Mouse (Mus musculus) forebrain, embryonic 16.5 days (tissue): ENCODE data around the gene Cadm1. TPM values are rescaled to one million over a fixed set of nuclear protein-coding genes. Genes with fewer than 3 reads are reported as not detected.

Experiments
- ATAC-seq: fragments of 200-750 bp; cut with Nextera tagmentation; 2 replicates; pipeline ENCODE4 v1.8.0; 2017; ENCODE audit warnings: mild to moderate bottlenecking, moderate library complexity
- H3K27ac ChIP-seq: fragments of 300-500 bp; sonication (generic); 2 replicates; pipeline ENCODE4 v1.5.1; 2014; ENCODE audit warnings: low read length, control low read depth
- H3K27me3 ChIP-seq: fragments of 300-500 bp; sonication (generic); replicated peaks from 2 replicates; pipeline ENCODE4 v1.6.1; 2014; ENCODE audit warnings: low read length; ENCODE audit not compliant: control insufficient read depth, insufficient read depth
- H3K36me3 ChIP-seq: fragments of 300-500 bp; sonication (generic); 2 replicates; pipeline ENCODE4 v1.6.1; 2014; ENCODE audit not compliant: control insufficient read depth, insufficient read depth
- H3K4me1 ChIP-seq: fragments of 300-500 bp; sonication (generic); replicated peaks from 2 replicates; pipeline ENCODE4 v1.6.1; 2014; ENCODE audit warnings: low read length; ENCODE audit not compliant: control insufficient read depth, insufficient read depth
- H3K4me2 ChIP-seq: fragments of 300-500 bp; sonication (generic); 2 replicates; pipeline ENCODE4 v1.6.1; 2014; ENCODE audit warnings: mild to moderate bottlenecking, low read length, control low read depth
- H3K4me3 ChIP-seq: fragments of 300-500 bp; sonication (generic); replicated peaks from 2 replicates; pipeline ENCODE4 v1.5.1; 2014; ENCODE audit warnings: mild to moderate bottlenecking, low read length, control low read depth
- H3K9ac ChIP-seq: fragments of 300-500 bp; sonication (generic); replicated peaks from 2 replicates; pipeline ENCODE4 v1.6.1; 2014; ENCODE audit warnings: low read depth, low read length, control low read depth
- H3K9me3 ChIP-seq: fragments of 300-500 bp; sonication (generic); 2 replicates; pipeline ENCODE4 v1.6.1; 2016; ENCODE audit warnings: low read length; ENCODE audit not compliant: control insufficient read depth
- WGBS: fragments of 180-500 bp; shearing (Covaris S2); extraction: QIAGEN DNeasy Blood & Tissue Kit; methylation state at CpG from one replicate; pipeline ENCODE4 v1.1.7; 2014; 5-methylcytosine and 5-hydroxymethylcytosine counted together
- polyA plus RNA-seq: library from polyadenylated mRNA; unstranded; fragments of >200 nt; fragmentation: Nextera tagmentation; extraction: Ambion mirVana; gene quantifications from 2 replicates; pipeline ENCODE4 v1.2.1, GENCODE M21; 2015

Gene Cadm1
- polyA plus RNA-seq, 1 experiment from 2014 or later: 256 TPM

DNA sequence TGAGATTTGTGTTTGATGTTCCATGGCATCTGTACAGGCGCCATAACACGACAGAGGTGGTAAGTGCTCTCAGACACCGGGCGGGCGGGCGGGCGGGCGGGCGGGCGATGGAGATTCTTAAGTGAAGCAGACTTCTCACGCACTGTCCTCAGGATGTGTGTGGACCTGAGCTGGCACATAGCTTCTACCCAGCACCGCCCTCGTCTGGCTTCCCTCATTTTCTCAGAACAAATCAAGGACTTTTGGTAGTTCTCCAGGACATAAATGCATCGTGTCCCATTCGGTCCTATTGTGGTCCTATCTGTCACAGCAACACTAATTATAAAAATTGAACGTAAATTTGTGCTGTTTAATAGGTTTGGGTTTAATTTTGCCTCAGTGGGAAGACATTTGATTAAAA lies 186.9 kb downstream of the Cadm1 start:
- no peaks in the 10 kb centered on the region for H3K27me3 ChIP-seq
- no peak overlapping the region for H3K4me3 ChIP-seq
- no peak overlapping the region for H3K27ac ChIP-seq
- H3K9me3 ChIP-seq: no peaks in the 10 kb centered on the region
- H3K4me1 ChIP-seq: peaks cover 19% of the 10 kb centered on the region
- no peak overlapping the region for H3K9ac ChIP-seq
- H3K36me3 ChIP-seq: no peaks in the 10 kb centered on the region
- WGBS: 48% methylated on average over 16 of the region's 16 CpGs
- ATAC-seq: no peak
- peak overlapping the region; percentile 27; the same call in 1 of the 2 replicates for H3K4me2 ChIP-seq

DNA sequence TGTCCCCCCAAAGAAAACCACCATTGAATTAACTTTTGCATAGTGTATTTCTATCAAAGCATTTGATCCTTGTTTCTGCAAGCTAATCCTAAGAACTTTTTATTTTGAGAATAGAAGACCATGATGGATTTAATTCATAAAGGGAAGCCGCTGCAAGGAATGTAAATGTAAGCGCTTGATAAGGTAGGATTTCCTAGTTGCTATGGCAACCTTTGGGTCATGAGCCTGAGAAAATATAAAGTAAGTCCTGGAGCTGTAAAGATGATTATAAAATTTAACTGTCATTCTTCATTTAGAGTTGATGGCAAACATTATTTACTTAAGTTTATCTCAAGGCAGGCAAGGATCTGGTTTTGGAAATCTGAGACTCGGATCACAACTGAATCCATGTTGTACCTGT lies 197.6 kb downstream of the Cadm1 start:
- H3K9ac ChIP-seq: no peak overlapping the region
- H3K36me3 ChIP-seq: no peaks in the 10 kb centered on the region
- H3K4me3 ChIP-seq: no peak overlapping the region
- ATAC-seq: no peak
- H3K9me3 ChIP-seq: no peaks in the 10 kb centered on the region
- no peak overlapping the region for H3K4me2 ChIP-seq
- no peak overlapping the region for H3K27ac ChIP-seq
- 66% methylated on average over 3 of the region's 3 CpGs for WGBS
- peaks cover 12% of the 10 kb centered on the region for H3K4me1 ChIP-seq
- no peaks in the 10 kb centered on the region for H3K27me3 ChIP-seq

DNA sequence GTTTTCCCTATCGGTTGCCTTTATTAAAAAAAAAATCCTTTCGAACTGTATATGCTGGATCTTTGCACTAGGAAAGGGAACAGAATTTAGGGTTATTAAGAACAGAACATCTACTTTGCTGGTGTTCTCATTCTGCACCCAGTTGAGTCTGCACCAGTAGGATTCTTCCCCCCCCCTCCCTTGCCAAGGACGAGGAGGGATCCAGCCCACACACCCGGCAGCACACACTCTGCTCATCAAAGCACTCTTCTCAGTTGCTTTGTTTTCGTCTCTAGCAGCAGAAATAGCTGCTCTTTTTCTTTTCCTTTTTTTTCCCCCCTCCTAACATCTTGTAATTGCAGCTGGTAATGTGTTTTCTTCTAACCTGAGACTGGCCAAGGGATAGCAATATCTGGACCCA lies 198.9 kb downstream of the Cadm1 start:
- H3K9ac ChIP-seq: no peak overlapping the region
- no peak for ATAC-seq
- no peaks in the 10 kb centered on the region for H3K36me3 ChIP-seq
- H3K4me2 ChIP-seq: no peak overlapping the region
- H3K27me3 ChIP-seq: no peaks in the 10 kb centered on the region
- 44% methylated on average over 5 of the region's 5 CpGs for WGBS
- H3K9me3 ChIP-seq: no peaks in the 10 kb centered on the region
- H3K4me1 ChIP-seq: peaks cover 11% of the 10 kb centered on the region; the same call in 1 of the 2 replicates
- peak overlapping the region; percentile 5; the same call in 1 of the 2 replicates for H3K27ac ChIP-seq
- H3K4me3 ChIP-seq: no peak overlapping the region

DNA sequence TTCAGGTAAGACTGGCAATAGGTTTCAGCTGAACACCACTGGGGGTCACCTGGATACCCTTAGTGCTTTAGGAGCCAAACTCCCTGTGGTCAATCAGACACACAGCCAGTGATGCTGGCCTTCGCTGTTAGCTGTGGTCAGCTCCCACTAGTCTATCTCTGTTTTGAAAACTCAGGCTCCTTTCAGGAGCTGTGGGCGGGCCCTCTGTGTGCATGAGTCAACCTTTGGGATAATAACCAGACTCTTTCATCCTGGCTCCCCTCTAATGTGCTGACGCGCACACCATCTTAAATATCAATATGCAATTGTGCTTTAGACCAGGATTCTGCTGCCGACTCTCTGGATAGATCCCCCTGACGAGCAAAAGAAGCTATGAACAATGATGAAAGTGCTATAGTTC lies 200.3 kb downstream of the Cadm1 start:
- no peak overlapping the region for H3K27ac ChIP-seq
- H3K9me3 ChIP-seq: no peaks in the 10 kb centered on the region
- H3K4me1 ChIP-seq: peaks cover 20% of the 10 kb centered on the region
- no peaks in the 10 kb centered on the region for H3K36me3 ChIP-seq
- WGBS: 84% methylated on average over 6 of the region's 6 CpGs
- no peak overlapping the region for H3K9ac ChIP-seq
- H3K27me3 ChIP-seq: no peaks in the 10 kb centered on the region
- no peak overlapping the region for H3K4me3 ChIP-seq
- no peak for ATAC-seq
- no peak overlapping the region for H3K4me2 ChIP-seq

DNA sequence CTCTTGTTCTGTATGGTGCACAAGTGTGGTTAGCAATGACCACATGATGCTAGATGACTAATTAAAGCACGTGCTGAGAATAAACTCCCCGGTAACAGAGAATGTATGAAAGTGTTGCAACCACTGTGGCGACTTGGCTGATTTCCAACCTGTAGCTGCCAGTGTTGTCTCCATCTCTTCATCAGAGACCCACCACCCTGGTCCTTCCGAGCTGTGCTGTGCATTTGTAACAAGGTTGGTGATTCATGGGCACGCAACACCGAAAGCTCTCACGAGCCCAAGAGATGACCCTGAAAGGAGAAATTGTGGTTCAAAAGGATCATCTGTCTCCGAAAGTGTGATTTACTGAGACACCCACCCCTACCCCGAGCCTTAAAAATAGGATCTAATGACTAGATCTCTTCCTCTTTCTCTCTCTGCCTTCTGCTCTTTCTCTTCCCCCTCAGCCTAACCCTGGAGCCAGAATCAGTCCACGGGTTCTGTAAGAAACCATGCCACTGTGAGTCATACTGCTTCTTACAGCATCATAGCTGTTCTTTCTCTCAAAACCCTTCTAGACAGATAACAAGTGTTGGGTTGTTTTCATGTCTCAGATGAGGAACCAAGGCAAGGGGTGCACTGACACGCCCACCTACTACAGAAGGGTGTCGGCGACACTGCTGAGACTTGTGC lies 203.9 kb downstream of the Cadm1 start:
- 62% methylated on average over 13 of the region's 13 CpGs for WGBS
- no peaks in the 10 kb centered on the region for H3K9me3 ChIP-seq
- H3K36me3 ChIP-seq: no peaks in the 10 kb centered on the region
- no peak overlapping the region for H3K4me3 ChIP-seq
- H3K27ac ChIP-seq: no peak overlapping the region
- H3K4me1 ChIP-seq: peaks cover 24% of the 10 kb centered on the region
- ATAC-seq: no peak
- no peak overlapping the region for H3K9ac ChIP-seq
- no peak overlapping the region for H3K4me2 ChIP-seq
- no peaks in the 10 kb centered on the region for H3K27me3 ChIP-seq

DNA sequence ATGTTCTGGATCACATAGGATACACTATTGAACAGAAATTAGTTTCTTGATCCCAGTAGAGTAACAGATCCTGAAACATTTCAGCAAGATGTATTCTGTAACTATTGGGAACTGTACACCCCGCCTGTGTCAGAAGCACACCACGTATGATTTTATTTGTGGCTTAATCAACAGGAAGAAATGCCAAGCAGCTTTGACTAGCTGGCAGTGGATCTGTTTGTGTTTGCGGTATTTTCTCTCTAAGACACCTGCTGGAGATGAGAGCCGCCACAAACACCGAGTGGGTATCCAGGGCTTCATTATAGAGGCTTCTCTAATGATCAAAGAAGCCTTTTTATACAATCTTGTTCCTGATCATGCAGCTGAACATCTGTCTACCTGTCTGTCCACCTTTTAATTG lies 204.9 kb downstream of the Cadm1 start:
- 53% methylated on average over 5 of the region's 5 CpGs for WGBS

DNA sequence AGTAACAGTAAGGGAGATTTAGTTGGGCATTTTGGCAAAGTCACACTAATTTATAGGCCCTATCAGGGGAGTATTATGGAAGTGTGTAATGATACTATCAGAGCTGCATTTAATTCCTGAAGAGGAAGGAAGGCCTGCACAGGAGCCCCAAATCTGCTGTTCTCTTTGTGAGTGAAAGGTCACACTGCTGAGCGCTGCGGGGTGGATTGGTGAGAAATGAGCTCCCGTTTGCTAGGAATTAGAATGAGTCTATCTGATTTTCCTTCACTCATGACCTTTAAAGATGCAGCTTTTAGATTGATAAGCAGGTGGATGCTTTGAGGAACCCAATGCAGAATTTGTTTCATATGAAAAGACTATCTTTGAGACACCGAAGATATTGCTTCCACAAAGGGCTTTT lies 208.8 kb downstream of the Cadm1 start:
- no peaks in the 10 kb centered on the region for H3K36me3 ChIP-seq
- H3K27ac ChIP-seq: peak overlapping the region; percentile 8; the same call in 1 of the 2 replicates
- H3K27me3 ChIP-seq: no peaks in the 10 kb centered on the region
- peaks cover 35% of the 10 kb centered on the region for H3K4me1 ChIP-seq
- no peak overlapping the region for H3K4me3 ChIP-seq
- H3K9me3 ChIP-seq: no peaks in the 10 kb centered on the region
- WGBS: 50% methylated on average over 4 of the region's 4 CpGs
- ATAC-seq: no peak
- no peak overlapping the region for H3K4me2 ChIP-seq
- H3K9ac ChIP-seq: no peak overlapping the region

More for the DNA sequence above, 204.9 kb downstream of the Cadm1 start:
- Histone ChIP-seq H3K27ac (no peak overlapping the region), H3K36me3 (no peaks in the 10 kb centered on the region), H3K4me3 (no peak overlapping the region), H3K9ac (no peak overlapping the region), H3K27me3 (no peaks in the 10 kb centered on the region), H3K4me2 (no peak overlapping the region), H3K9me3 (no peaks in the 10 kb centered on the region), H3K4me1 (peaks cover 30% of the 10 kb centered on the region)
- ATAC-seq: no peak

DNA sequence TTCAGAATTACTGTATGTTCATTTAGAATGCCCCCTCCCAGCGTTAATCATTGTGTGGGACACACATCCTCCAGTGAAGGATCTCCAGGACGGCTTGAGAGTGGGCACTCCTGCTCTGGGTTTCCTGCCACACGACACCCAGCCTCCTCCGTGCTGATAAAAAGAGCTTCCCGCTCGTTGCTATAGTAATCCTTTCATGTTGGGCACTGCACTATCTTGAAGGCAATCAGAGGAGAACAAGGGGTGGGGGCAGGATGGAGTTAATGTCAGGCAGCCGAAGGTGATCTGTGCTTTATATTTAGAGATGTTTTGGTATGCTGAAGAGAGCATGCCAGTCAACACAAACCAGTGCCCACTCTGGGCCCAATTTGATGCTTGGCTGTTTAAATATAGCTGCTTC lies 209.3 kb downstream of the Cadm1 start:
- Histone ChIP-seq H3K4me1 (peaks cover 34% of the 10 kb centered on the region), H3K27ac (peak overlapping the region; percentile 39), H3K27me3 (no peaks in the 10 kb centered on the region), H3K36me3 (no peaks in the 10 kb centered on the region), H3K4me3 (no peak overlapping the region), H3K4me2 (no peak overlapping the region; the same call in 1 of the 2 replicates), H3K9me3 (no peaks in the 10 kb centered on the region), H3K9ac (0 out of 2 replicates have a peak overlapping the region, but pooled peaks have one; percentile 19)
- WGBS: 10% methylated on average over 7 of the region's 7 CpGs
- ATAC-seq: peak; percentile 72; the same call in 1 of the 2 replicates

DNA sequence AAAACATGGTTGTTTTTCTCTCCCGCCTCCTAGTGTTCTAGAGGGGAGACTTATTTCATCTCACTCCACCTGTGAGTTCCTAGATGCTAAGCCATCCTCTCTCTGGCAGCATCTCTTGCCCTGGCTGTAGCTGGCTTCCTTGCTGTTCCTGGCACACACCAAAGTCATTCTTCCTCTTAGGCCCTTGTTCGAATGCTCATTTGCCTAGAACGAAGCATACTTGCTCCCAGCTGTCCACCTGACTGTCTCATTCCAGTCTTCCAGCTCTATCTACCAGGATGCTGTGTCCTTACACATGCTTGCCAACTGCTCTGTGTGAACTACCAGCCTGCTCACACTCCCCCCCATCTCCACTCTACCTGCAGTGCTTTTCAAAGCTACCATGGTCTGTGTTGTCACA lies 211.8 kb downstream of the Cadm1 start:
- no peak for ATAC-seq
- Histone ChIP-seq H3K27me3 (no peaks in the 10 kb centered on the region), H3K4me3 (no peak overlapping the region), H3K9ac (no peak overlapping the region), H3K4me1 (peaks cover 28% of the 10 kb centered on the region), H3K36me3 (no peaks in the 10 kb centered on the region), H3K27ac (no peak overlapping the region), H3K9me3 (no peaks in the 10 kb centered on the region), H3K4me2 (no peak overlapping the region)
- whole genome bisulfite sequencing: 92% methylated on average over 3 of the region's 3 CpGs
